Mouse (Mus musculus) heart, adult 9 months (tissue): ENCODE results near the gene Olfr452.

Source experiments
- DNase-seq, 2 experiments: peaks; one replicate each; pipeline ENCODE4 v3.0.0; 2022; ENCODE audit warnings: low spot score in 2 of 2

The Olfr452 gene

GRCm38 (mm10) chr6:42784793-42785192 lies at the start of gene Olfr452:
Olfr452 (plus strand) TSS chr6:42785093.
- no peak for DNase-seq

- no peak for DNase-seq
Measured at GRCm38 (mm10) chr6:42739071-42739470, 45.8 kb upstream of the Olfr452 start, which contains the start of gene Olfr453. Olfr453 (plus strand) TSS chr6:42739371.

- DNase-seq: no peak
Measured at GRCm38 (mm10) chr6:42742303-42742702, 42.6 kb upstream of the Olfr452 start.

DNA sequence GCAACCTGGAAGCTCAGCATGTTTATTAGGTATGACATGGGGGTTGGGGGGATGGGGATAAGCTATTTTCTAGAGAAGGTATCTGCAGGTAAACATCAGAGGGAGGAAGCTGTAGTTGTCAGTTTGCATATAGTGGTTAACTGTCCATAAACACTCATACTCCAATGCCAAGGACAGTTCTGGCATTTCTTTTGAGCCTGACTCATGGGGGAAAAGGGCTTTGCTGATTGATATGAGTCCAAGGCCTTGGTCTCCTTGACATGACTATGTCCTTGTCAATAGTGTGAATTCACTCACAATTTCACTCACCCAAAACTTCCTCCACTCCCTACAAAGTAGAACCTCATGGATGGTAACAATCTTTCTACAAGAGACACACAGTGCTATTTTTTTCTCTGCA lies 37.0 kb upstream of the Olfr452 start:
- DNase-seq: no peak

DNA sequence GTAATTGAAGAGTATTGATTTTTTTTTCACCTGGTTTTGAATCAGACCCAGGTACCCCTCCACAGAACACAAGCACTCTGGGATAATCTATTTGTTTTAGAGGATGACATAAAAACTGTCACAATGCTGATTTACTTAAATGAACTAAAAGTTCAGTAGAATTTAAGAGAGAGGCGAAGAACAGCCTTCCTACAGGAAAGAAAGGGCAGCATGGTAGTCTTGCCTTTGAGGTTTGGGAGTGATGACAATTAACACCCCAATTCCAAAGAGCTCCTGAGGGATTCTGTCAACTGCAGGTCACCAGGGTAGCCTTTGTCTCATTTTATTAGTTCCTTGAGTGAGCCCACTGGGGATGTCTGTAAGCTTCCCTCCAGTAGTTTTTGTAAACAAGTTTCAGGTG lies 28.8 kb upstream of the Olfr452 start, which contains the start of gene Olfr38:
Gene Olfr38 (plus strand): TSS at position 301 of the 400 bp plus-strand sequence.
- DNase-seq: no peak

DNA sequence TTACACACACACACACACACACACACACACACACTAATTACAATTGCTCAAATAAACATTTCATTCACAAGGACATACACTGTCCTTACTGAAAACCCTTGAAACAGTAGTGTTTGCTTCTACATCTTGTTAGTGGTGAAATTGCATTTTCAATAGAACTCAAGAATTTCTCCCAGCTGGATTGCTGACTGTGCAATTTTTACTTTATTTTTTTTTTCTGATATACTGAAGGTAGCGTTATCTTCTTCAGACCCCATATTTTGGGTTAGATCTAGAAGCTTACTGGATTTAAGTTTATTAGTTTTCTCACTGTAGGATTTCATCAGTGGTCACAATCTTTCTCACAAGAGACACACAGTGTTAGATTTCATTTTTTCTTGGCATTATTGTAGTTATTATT lies 7.8 kb upstream of the Olfr452 start:
- DNase-seq: no peak

GRCm38 (mm10) chr6:42790247-42790948 lies 5.5 kb downstream of the Olfr452 start:
- no peak for DNase-seq

DNA sequence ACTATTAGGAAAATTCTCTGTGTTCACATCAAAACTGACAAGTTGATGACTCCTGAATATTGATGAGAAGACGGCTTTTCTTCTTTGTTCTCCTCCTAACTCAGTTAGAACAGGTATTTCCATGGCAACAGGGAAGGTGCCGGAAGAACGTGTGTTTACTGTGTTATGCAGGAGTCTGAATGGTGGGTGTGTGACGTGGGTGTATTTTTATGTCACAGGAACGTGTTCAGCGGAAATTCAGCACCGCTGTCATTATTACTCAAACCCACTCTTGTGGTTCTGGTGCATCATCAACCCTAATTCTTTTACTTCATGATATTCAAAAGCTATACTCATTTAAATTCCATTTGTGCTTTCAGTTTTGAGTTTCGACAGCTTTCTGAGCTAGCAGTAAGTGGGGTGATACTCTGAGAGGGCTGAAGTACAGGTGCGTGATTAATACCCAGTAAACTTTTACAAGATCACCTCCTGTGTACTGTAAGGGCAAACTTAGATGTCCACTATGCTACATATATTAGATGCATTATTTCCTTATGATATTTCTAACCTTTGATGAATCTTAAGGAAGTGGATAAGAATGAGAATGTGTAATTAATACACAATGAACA lies 6.2 kb downstream of the Olfr452 start:
- no peak for DNase-seq

DNA sequence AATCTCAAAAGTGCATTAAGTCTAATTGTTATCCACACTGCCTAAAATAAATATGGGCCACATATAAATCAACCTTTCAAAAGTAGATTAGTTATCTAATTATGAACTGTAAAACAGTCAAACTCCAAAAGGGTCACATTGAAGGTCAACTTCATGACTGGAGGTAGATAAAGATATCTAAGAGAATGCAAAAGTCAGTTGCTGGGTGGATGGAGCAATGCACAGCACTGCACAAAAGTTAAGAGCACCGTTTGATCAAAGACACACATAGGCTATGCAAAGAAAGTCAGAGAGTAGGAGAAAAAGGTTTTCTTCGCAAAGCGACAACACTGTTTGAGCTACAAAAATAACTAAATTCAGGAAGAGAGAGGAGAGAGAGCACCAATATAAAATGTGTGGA lies 10.1 kb downstream of the Olfr452 start:
- DNase-seq: no peak

- no peak for DNase-seq
Measured at GRCm38 (mm10) chr6:42811639-42812038, 26.7 kb downstream of the Olfr452 start, which contains the start of gene Olfr450. Olfr450 (plus strand) TSS chr6:42811939.

DNA sequence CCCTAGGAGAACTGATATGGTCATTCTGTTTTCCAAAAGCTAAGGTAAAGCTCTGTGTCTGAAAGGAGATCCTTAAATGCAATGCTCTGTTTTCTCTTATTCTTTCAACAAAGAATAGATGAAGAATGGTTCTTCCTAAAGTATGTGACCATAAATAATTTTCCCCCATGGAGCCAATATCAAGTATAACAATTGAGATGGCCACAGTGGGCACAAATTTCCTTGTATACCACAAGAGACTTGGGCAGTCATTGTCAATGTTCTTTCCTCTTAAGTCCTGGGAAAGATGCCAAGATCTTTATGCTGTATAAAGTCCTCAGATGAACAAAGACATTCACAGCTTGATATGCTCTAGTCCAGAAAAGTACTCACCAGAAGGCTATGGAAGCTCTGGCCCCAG lies 49.2 kb downstream of the Olfr452 start, which contains the start of gene Olfr449:
Gene Olfr449 (plus strand): TSS at position 301 of the 400 bp plus-strand sequence.
- DNase-seq: no peak
